Mouse (Mus musculus): Measurements from ENCODE around the gene Dpp6.

Gene Dpp6

GRCm38 (mm10) chr5:26816975-26817941, at the start of gene Dpp6:
Dpp6 (plus strand) TSS chr5:26817203.
- in situ Hi-C loops (cut with MboI, MseI): no loop called here

GRCm38 (mm10) chr5:26783955-26784354, 33.0 kb upstream of the Dpp6 start:
- in situ Hi-C loops (cut with MboI, MseI): no loop called here

DNA sequence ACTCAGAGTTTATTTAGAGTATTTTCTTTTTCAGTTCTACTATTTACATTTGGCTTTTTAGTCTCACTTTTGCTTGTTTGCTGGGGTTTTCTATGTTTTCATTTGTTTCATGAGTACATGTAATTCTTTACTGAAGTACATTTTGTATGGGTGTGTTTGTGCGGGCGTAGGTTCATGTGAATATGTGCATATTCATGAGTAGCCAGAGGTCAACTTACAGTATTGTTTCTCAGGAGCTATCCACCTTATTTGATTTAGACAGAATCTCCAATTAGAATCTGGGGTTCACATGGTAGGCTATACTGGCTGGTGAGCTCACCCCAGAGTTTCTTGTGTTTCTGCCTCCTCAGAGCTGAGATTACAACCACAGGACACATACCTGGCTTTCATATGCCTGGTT, 21.5 kb upstream of the Dpp6 start:
- in situ Hi-C loops (cut with MboI, MseI): no loop called here

DNA sequence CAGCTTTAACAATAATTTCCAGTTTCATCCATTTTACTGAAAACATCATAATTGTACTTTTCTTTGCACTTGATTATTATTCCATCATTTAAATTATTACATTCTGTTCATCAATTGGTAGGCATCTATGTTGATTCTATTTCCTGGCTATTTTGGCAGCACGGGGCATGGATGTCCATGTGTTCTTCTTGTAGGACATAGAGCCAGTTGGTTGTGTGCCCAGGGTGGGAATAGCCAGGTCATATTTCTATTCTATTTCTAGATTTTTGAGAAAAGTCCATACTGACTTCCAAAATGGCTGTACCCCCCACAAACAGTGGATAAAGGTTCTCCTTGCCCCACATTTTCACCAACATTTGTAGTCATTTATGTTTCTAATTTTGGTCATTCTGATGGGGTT, 19.0 kb downstream of the Dpp6 start:
- in situ Hi-C loops (cut with MboI, MseI): no loop called here

DNA sequence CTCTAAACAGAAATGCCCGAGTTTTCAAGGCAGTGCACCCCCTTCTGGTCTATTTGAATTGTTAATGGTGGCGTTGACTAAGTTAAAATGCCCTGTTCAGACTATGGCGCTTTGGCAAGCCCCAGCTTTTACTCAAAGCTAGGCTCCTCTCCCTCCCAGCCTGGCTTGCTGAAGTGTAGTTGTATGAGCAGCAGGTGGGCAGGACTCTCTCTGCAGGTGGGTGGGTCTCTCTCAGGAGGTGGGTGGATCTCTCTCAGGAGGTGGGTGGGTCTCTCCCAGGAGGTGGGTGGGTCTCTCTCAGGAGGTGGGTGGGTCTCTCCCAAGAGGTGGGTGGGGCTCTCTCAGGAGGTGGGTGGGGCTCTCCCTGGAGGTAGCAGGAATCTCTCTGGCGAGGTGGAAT, 24.1 kb downstream of the Dpp6 start:
- in situ Hi-C loops (cut with MboI, MseI): no loop called here

DNA sequence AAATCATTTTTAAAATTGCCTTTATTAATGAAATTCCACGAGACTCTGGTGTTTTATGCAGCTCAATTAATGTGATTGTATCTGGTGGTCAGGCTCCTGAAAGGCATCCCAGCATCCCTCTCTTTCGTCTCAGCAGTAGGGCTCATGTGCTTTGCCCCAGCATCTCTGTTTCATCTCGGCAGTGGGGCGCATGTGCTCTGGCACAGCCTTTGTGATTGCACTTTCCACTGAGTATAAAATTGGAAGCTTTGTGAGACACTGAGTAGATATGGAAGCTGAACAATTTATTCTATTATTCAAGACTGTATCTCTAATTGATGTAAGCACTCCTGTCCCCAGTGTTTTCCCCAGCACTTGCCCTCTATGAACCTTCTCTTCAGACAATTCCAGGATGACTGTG, 37.7 kb downstream of the Dpp6 start:
- in situ Hi-C loops (cut with MboI, MseI): no loop called here

DNA sequence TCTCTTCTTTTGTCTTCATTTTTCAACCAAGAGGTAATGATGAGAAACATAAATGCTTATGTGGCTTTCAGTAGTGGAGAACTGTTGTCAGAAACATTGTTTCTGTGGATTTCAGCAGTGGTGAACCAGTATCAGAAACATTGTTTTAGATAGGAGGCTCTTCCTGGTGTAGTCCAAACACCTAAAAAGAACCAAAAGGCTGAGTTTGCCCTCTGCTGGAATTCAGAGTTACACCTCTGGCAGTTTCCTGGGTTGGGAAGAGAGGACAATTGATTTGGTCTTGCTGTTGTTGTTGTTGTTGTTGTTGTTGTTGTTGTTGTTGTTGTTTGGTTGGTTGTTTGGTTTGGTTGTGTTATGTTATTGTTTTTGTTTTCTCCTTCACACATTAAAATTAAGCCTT, 58.4 kb downstream of the Dpp6 start:
- in situ Hi-C loops (cut with MboI, MseI): no loop called here

GRCm38 (mm10) chr5:26887496-26887895, 70.5 kb downstream of the Dpp6 start:
- in situ Hi-C loops (cut with MboI, MseI): no loop called here

DNA sequence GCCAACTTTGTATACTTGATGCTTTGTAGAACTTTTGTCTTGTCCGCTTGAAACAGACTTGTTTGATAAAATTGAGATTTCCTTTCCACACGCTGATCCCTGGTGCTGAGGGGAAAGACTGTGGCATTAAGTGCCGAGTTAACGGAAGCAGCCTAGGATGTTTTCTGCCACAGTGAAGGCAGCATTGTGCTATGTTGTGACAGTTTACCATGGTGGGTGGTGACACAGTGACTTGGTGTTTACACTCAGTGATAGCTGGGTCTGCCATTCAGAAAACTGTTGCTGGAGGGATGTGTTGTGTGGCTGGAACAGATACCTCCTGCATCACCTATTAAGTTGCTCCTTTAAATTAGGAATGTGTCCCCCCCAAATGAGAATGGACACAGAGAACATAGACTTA, 71.1 kb downstream of the Dpp6 start:
- in situ Hi-C loops (cut with MboI, MseI): no loop called here

- in situ Hi-C loops (cut with MboI, MseI): no loop called here
Measured at GRCm38 (mm10) chr5:26894346-26894745, 77.3 kb downstream of the Dpp6 start.

- in situ Hi-C loops (cut with MboI, MseI): no loop called here
Measured at GRCm38 (mm10) chr5:26903786-26904185, 86.8 kb downstream of the Dpp6 start.

- in situ Hi-C loops (cut with MboI, MseI): no loop called here
Measured at GRCm38 (mm10) chr5:26904324-26905041, 87.5 kb downstream of the Dpp6 start.

DNA sequence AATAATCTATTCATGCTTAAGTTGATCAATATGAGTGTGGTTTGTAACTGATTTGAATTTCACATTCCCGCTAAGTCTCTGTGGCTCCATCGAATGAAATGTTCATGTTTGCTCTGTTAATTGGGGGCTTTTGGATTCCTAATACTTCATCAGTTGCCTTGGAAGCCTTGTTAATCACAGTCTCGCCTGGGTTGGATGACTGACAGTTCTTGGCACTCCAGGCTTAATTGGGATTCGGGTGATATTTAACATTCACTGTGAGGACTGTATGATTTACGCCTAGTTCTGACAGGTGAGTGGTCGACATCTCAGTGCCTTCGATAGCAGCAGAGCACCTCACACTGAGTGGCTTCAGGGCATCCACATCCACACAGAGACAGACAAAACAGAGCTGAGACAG, 90.1 kb downstream of the Dpp6 start:
- in situ Hi-C loops (cut with MboI, MseI): no loop called here

DNA sequence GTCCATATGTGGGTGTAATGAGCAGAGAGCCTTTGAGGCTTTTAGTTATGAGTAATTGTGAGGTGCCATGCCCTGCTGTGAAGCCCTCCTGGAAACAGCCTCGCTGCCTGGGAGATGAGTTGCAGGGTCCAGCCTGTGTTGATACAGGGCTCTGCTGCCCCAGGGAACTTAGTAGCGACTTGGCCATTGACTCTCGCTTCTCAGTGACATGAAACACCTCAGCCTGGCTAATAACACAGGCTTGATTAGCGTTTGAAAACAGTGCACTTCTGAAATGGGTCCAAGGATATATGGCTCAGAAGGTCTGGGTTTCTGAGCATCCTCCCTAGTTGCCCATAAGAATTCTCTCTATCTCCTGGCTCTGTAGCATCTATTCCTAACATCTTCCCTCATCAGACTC, 91.6 kb downstream of the Dpp6 start:
- in situ Hi-C loops (cut with MboI, MseI): no loop called here

GRCm38 (mm10) chr5:26910353-26910752, 93.3 kb downstream of the Dpp6 start:
- in situ Hi-C loops (cut with MboI, MseI): no loop called here

DNA sequence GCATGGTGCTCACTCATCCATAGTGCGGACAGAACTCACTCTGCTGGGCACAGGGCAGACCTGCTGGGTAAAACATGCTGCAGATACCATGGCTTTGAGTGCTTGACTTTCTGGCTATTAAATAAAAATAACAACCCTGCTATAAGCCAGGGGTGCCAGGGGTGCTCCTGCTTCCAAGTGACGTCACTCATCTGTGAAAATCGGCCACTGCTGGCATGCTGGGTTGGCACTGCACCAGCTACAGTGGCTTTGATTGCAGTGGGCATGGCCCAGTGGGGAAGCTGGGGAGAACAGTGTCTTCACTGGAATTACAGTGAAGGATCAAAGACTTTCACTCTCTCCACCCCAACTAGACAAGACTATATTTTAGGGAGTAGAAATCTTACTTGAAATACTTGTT, 95.0 kb downstream of the Dpp6 start:
- in situ Hi-C loops (cut with MboI, MseI): no loop called here

DNA sequence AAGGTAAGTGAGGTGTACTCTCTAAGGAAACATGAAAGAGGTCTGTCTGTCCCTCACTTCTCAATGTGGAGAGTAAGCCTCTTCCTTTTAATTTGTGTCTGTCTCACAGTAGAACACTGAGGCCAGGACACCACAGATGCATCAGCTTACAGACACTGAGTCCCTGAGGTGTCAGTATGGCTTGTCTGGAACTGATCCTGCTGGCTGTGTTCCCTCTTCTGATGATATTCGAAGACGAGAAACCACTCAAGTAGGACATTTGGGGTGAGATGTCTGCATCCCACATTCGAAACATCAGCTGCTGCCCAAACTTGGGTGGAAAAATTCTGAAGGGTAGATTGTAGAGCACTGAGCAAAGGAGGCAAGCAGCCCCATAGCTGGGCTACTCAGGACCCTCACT, 101.8 kb downstream of the Dpp6 start:
- in situ Hi-C loops (cut with MboI, MseI): no loop called here

- in situ Hi-C loops (cut with MboI, MseI): no loop called here
Measured at GRCm38 (mm10) chr5:26924552-26924951, 107.5 kb downstream of the Dpp6 start.

- in situ Hi-C loops (cut with MboI, MseI): no loop called here
Measured at GRCm38 (mm10) chr5:26932413-26933122, 115.6 kb downstream of the Dpp6 start.

DNA sequence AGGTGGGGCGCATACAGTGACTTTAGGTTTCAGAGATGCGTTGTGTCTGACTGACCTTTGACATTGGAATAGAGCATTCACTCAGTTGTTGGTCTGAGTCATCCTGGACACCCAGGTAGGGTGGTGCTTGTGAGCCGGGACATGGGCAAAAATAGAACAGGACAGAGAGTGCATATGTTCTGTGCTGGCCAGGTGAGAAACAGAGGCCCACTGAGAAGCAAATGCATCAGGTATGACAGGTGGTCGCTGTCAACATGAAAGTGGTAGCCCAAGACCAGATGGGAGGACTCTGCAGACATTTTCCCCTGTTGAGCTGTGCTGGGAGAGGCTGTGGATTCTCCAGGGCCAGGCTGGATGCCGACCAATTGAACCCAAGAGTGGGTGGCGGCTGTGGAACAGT, 117.9 kb downstream of the Dpp6 start:
- in situ Hi-C loops (cut with MboI, MseI): no loop called here

GRCm38 (mm10) chr5:26941471-26941870, 124.5 kb downstream of the Dpp6 start:
- in situ Hi-C loops (cut with MboI, MseI): no loop called here
